Mouse (Mus musculus) olfactory bulb, adult 2 months (tissue): Measurements from ENCODE around the gene Rho.

Source experiments
- CTCF ChIP-seq: fragments of 200-500 bp; IDR thresholded peaks from 2 replicates; pipeline ENCODE4 v1.5.1; 2012; ENCODE audit warnings: low read depth, mild to moderate bottlenecking, low read length, moderate library complexity; ENCODE audit not compliant: insufficient read depth
- POLR2A ChIP-seq: fragments of 200-500 bp; IDR thresholded peaks from 2 replicates; pipeline ENCODE4 v1.6.1; 2012; ENCODE audit warnings: mild to moderate bottlenecking, low read depth, low read length, moderate library complexity; ENCODE audit not compliant: insufficient read depth

- TF ChIP-seq CTCF (no peak), POLR2A (no peak)
Observed at GRCm38 (mm10) chr6:115911763-115912162, 19.8 kb upstream of the Rho start.
